Mouse (Mus musculus) E14TG2a.4 (cell line): ENCODE measurements around the gene Lamtor4.

Source experiments
- CTCF ChIP-seq: conservative IDR thresholded peaks from 2 replicates; pipeline ENCODE4 v1.5.1; 2014; ENCODE audit warnings: low read length
- NANOG ChIP-seq: IDR thresholded peaks from 2 replicates; pipeline ENCODE4 v1.6.1; 2014; ENCODE audit warnings: borderline replicate concordance, low read length, mixed read lengths
- POU5F1 ChIP-seq: IDR thresholded peaks from 2 replicates; pipeline ENCODE4 v1.6.1; 2014; ENCODE audit warnings: low read length, borderline replicate concordance

- TF ChIP-seq CTCF (no peak), POU5F1 (no peak), NANOG (no peak)
Observed at GRCm38 (mm10) chr5:138272409-138272923, 17.2 kb downstream of the Lamtor4 start, which contains the start of gene Gal3st4.
